ENCODE assay signal across 15 mouse cellular contexts in genomic region chr5:112997516-112998186, GRCm38 (mm10). TPM values are rescaled to one million over a fixed set of nuclear protein-coding genes. Genes with fewer than 3 reads are reported as not detected.
DNase-seq lines count a peak whose midpoint lies in the region; ATAC-seq and TF ChIP-seq lines count a peak whose summit lies in the region.
"Had no signal": no experiment of that assay in that cellular context is flagged by ENCODE, and none has a peak within 500 bp of the region (broad histone marks: within the 10 kb centered on the region; RNA-seq: fewer than 3 reads in every experiment).

No protein-coding gene starts in this region.

- H3K9me3 ChIP-seq in hindbrain, embryonic 15.5 days = no peaks in the 10 kb centered on the region
- no peaks in the 10 kb centered on the region for H3K9me3 ChIP-seq in hindbrain, embryonic 12.5 days (replicated peaks)
- H3K9me3 ChIP-seq in forebrain, embryonic 15.5 days = no peaks in the 10 kb centered on the region
- H3K9me3 ChIP-seq in limb, embryonic 12.5 days = peaks cover 6% of the 10 kb centered on the region; the same call in 1 of the 2 replicates
- H3K9me3 ChIP-seq: stomach, embryonic 15.5 days had no signal

- TF ChIP-seq POLR2A in brain, embryonic 14.5 days (IDR thresholded peaks at IDR 0.05; ENCODE audit: borderline replicate concordance, extremely low read depth, insufficient read depth, insufficient read length, poor library complexity, severe bottlenecking) = no peak

- no peak overlapping the region for H3K4me2 ChIP-seq in hindbrain, embryonic 15.5 days
- H3K4me2 ChIP-seq in hindbrain, embryonic 12.5 days (replicated peaks) = no peak overlapping the region
- H3K4me2 ChIP-seq in forebrain, embryonic 15.5 days (replicated peaks) = no peak overlapping the region
- no peak overlapping the region; the same call in 1 of the 2 replicates for H3K4me2 ChIP-seq in limb, embryonic 12.5 days
- H3K4me2 ChIP-seq: limb, embryonic 13.5 days; stomach, embryonic 15.5 days had no signal

- H3K36me3 ChIP-seq in hindbrain, embryonic 15.5 days = 0 out of 2 replicates have a peak, but pooled peaks cover 3% of the 10 kb centered on the region
- no peaks in the 10 kb centered on the region for H3K36me3 ChIP-seq in hindbrain, embryonic 12.5 days
- no peaks in the 10 kb centered on the region for H3K36me3 ChIP-seq in forebrain, embryonic 15.5 days
- H3K36me3 ChIP-seq in limb, embryonic 12.5 days = peaks cover 7% of the 10 kb centered on the region
- H3K36me3 ChIP-seq: stomach, embryonic 15.5 days had no signal

- peaks cover 14% of the 10 kb centered on the region; the same call in 1 of the 2 replicates for H3K4me1 ChIP-seq in hindbrain, embryonic 15.5 days (replicated peaks)
- H3K4me1 ChIP-seq in hindbrain, embryonic 12.5 days = peaks cover 10% of the 10 kb centered on the region; the same call in 1 of the 2 replicates
- peaks cover 5% of the 10 kb centered on the region; the same call in 1 of the 2 replicates for H3K4me1 ChIP-seq in forebrain, embryonic 15.5 days
- H3K4me1 ChIP-seq in limb, embryonic 12.5 days (replicated peaks) = peaks cover 21% of the 10 kb centered on the region

- H3K27ac ChIP-seq in hindbrain, embryonic 15.5 days (replicated peaks) = peak overlapping the region; percentile 38
- H3K27ac ChIP-seq in hindbrain, embryonic 12.5 days = no peak overlapping the region
- H3K27ac ChIP-seq in forebrain, embryonic 15.5 days (replicated peaks) = no peak overlapping the region
- peak overlapping the region; percentile 67 for H3K27ac ChIP-seq in limb, embryonic 12.5 days
- H3K27ac ChIP-seq: heart, adult 2 months; limb, embryonic 13.5 days; stomach, embryonic 15.5 days had no signal

- TF ChIP-seq CTCF in brain, embryonic 14.5 days (IDR thresholded peaks at IDR 0.05; ENCODE audit: borderline replicate concordance, extremely low read depth, insufficient read depth, insufficient read length) = no peak

- H3K4me3 ChIP-seq in hindbrain, embryonic 15.5 days = no peak overlapping the region
- no peak overlapping the region for H3K4me3 ChIP-seq in hindbrain, embryonic 12.5 days
- H3K4me3 ChIP-seq in forebrain, embryonic 15.5 days = no peak overlapping the region
- H3K4me3 ChIP-seq in limb, embryonic 12.5 days (replicated peaks) = no peak overlapping the region
- H3K4me3 ChIP-seq: heart, adult 2 months; limb, embryonic 13.5 days; megakaryocyte, embryonic 14.5 days; stomach, embryonic 15.5 days had no signal

- no peaks in the 10 kb centered on the region for H3K27me3 ChIP-seq in hindbrain, embryonic 15.5 days
- H3K27me3 ChIP-seq in hindbrain, embryonic 12.5 days = 0 out of 2 replicates have a peak, but pooled peaks cover 2% of the 10 kb centered on the region
- no peaks in the 10 kb centered on the region for H3K27me3 ChIP-seq in forebrain, embryonic 15.5 days
- no peaks in the 10 kb centered on the region for H3K27me3 ChIP-seq in limb, embryonic 12.5 days
- H3K27me3 ChIP-seq: stomach, embryonic 15.5 days had no signal

- peak; percentile 63; the same call in 1 of the 2 replicates for ATAC-seq in hindbrain, embryonic 15.5 days (ENCODE audit: low FRiP score, low read depth)
- no peak for ATAC-seq in hindbrain, embryonic 12.5 days (ENCODE audit: low FRiP score)
- ATAC-seq in forebrain, embryonic 15.5 days (replicated peaks) = peak; percentile 55; the same call in 1 of the 2 replicates
- ATAC-seq in limb, embryonic 12.5 days (ENCODE audit: insufficient number of reproducible peaks, insufficient read depth, low FRiP score, low TSS enrichment, low read depth) = 0 out of 2 replicates have a peak, but pooled peaks have one; percentile 31

- DNase-seq in brain, embryonic 14.5 days (ENCODE audit: low read depth) = peak; percentile 84
- no peak for DNase-seq in thymus, postnatal 14 days
- no peak for DNase-seq in right cerebral cortex, postnatal 14 days
- DNase-seq in urinary bladder, adult 2 months (ENCODE audit: low spot score) = no peak
- DNase-seq: heart, adult 2 months; heart, postnatal 36 days; kidney, postnatal 14 days; lung, adult 2 months had no signal

- 38% methylated on average over 5 of the region's 5 CpGs for WGBS in hindbrain, embryonic 15.5 days
- 46% methylated on average over 5 of the region's 5 CpGs for WGBS in hindbrain, embryonic 12.5 days
- 14% methylated on average over 5 of the region's 5 CpGs for WGBS in forebrain, embryonic 15.5 days
- WGBS in limb, embryonic 12.5 days = 41% methylated on average over 5 of the region's 5 CpGs

- no peak overlapping the region for H3K9ac ChIP-seq in hindbrain, embryonic 15.5 days
- no peak overlapping the region for H3K9ac ChIP-seq in hindbrain, embryonic 12.5 days
- H3K9ac ChIP-seq in forebrain, embryonic 15.5 days (replicated peaks) = no peak overlapping the region
- H3K9ac ChIP-seq in limb, embryonic 12.5 days (replicated peaks) = no peak overlapping the region
- H3K9ac ChIP-seq: limb, embryonic 13.5 days; stomach, embryonic 15.5 days had no signal

RNA-seq across cellular contexts. Expression of gene Grk3, which starts 17.9 kb away (rescaled TPM):
- polyA plus RNA-seq in hindbrain, embryonic 15.5 days (2015; fragmentation: Nextera tagmentation; extraction: Ambion mirVana) = 24.3 and 24.6 TPM in 2 replicates
- polyA plus RNA-seq in hindbrain, embryonic 12.5 days (2016; fragmentation: Nextera tagmentation; extraction: Ambion mirVana) = 10.9 and 11.8 TPM in 2 replicates
- 13.1 and 26.0 TPM in 2 replicates for polyA plus RNA-seq in brain, embryonic 14.5 days (2012; rRNA removed)
- polyA plus RNA-seq in forebrain, embryonic 15.5 days (2015; fragmentation: Nextera tagmentation; extraction: Ambion mirVana) = 15.4 and 16.5 TPM in 2 replicates
- polyA plus RNA-seq in limb, embryonic 12.5 days (2016; fragmentation: Nextera tagmentation; extraction: Ambion mirVana) = 12.3 and 13.3 TPM in 2 replicates
- polyA plus RNA-seq in urinary bladder, adult 2 months (2012; rRNA removed) = 5.9 and 9.1 TPM in 2 replicates

Comparison
In these comparisons a context has a peak if more than half of its experiments do, and no peak if none do; other contexts are left out.
1. H3K27ac ChIP-seq: peak in hindbrain, embryonic 15.5 days (single experiment) and limb, embryonic 12.5 days (single experiment); none in hindbrain, embryonic 12.5 days (single experiment) and forebrain, embryonic 15.5 days (single experiment).